Mouse (Mus musculus) left cerebral cortex, postnatal 25 days (tissue): Measurements from ENCODE around the gene Nemf. TPM values are rescaled to one million over a fixed set of nuclear protein-coding genes. Genes with fewer than 3 reads are reported as not detected.
"Not testable (repeated sequence)": the region's sequence is repeated elsewhere in the genome, so short reads cannot be mapped to it uniquely, and the experiment has no call there.

Source experiments
- DNase-seq, 2 experiments: peaks; one replicate each; pipeline ENCODE4 v3.0.0; 2022; ENCODE audit warnings: low spot score in 2 of 2, mixed read lengths in 1 of 2
- intact Hi-C: fragments of 180-260 bp; cut with DNase I; formaldehyde crosslinking; loops from one replicate; pipeline ENCODE4 v1.15.1; 2025
- total RNA-seq, 2 experiments: library from RNA; stranded (reverse); gene quantifications; 2 replicates each; pipeline ENCODE4 v1.2.3; 2021

The Nemf gene
- total RNA-seq, 2 experiments from 2014 or later = 46.0 to 46.6 TPM

GRCm38 (mm10) chr12:69373850-69374766, 17.1 kb upstream of the Nemf start:
- intact Hi-C loops = loop anchor here (2.0 to 5.0 kb wide), 4 partner anchors 83 to 308 kb away; partner anchors contain the start of genes Sos2 and Vcpkmt

GRCm38 (mm10) chr12:69372731-69373331, 15.9 kb upstream of the Nemf start:
- DNase-seq = peak; percentile 9 to 11
- intact Hi-C loops = loop anchor here (1.0 to 5.0 kb wide), 5 partner anchors 84 to 309 kb away; partner anchors contain the start of genes Sos2 and Vcpkmt

More at GRCm38 (mm10) chr12:69373850-69374766, 17.1 kb upstream of the Nemf start:
- DNase-seq = no peak

- DNase-seq = peak; percentile 97 to 99
- intact Hi-C loops = loop anchor here (1.0 to 5.0 kb wide), 5 partner anchors 85 to 310 kb away; partner anchors contain the start of genes Sos2 and Vcpkmt
Measured at GRCm38 (mm10) chr12:69371854-69372671, 15.1 kb upstream of the Nemf start, which contains the start of the genes Arf6 and Gm9887. Gene Arf6, plus strand, starts transcription at chr12:69372150. Gene Gm9887, minus strand, starts transcription at chr12:69372458.

GRCm38 (mm10) chr12:69371421-69371853, 14.5 kb upstream of the Nemf start:
- peak in 1 of 2 experiments; percentile 84 for DNase-seq
- intact Hi-C loops = loop anchor here (5.0 kb wide), 3 partner anchors 86 to 311 kb away; partner anchors contain the start of gene Sos2

GRCm38 (mm10) chr12:69370936-69371335, 14.0 kb upstream of the Nemf start:
- DNase-seq = no peak
- intact Hi-C loops = loop anchor here (5.0 kb wide), 3 partner anchors 86 to 311 kb away; partner anchors contain the start of gene Sos2

GRCm38 (mm10) chr12:69367557-69367956, 10.6 kb upstream of the Nemf start:
- no peak for DNase-seq
- intact Hi-C loops = no loop called here

GRCm38 (mm10) chr12:69366424-69366823, 9.5 kb upstream of the Nemf start:
- DNase-seq = no peak
- intact Hi-C loops = no loop called here

GRCm38 (mm10) chr12:69365757-69366156, 8.8 kb upstream of the Nemf start:
- no peak for DNase-seq
- intact Hi-C loops = no loop called here

- peak; percentile 54 to 68 for DNase-seq
- intact Hi-C loops = no loop called here
Measured at GRCm38 (mm10) chr12:69363899-69364762, 7.2 kb upstream of the Nemf start.

GRCm38 (mm10) chr12:69363110-69363509, 6.1 kb upstream of the Nemf start:
- intact Hi-C loops, DNase-seq: not testable (repeated sequence)

- no peak for DNase-seq
- intact Hi-C loops = no loop called here
Measured at GRCm38 (mm10) chr12:69362388-69362787, 5.4 kb upstream of the Nemf start.

- DNase-seq = peak in 1 of 2 experiments; percentile 4
- intact Hi-C loops = no loop called here
Measured at GRCm38 (mm10) chr12:69361919-69362318, 5.0 kb upstream of the Nemf start.

- intact Hi-C loops = not testable (repeated sequence)
- peak; percentile 98 to 99 for DNase-seq
Measured at GRCm38 (mm10) chr12:69360997-69361899, 4.3 kb upstream of the Nemf start.

GRCm38 (mm10) chr12:69360655-69360996, 3.7 kb upstream of the Nemf start:
- peak; percentile 62 to 84 for DNase-seq
- intact Hi-C loops = no loop called here

GRCm38 (mm10) chr12:69357300-69357646, 308 bp upstream of the Nemf start:
- DNase-seq = no peak
- intact Hi-C loops = no loop called here

- intact Hi-C loops = loop anchor here (5.0 kb wide), 2 partner anchors 39 to 346 kb away; no protein-coding TSS in a partner anchor
- no peak for DNase-seq
Measured at GRCm38 (mm10) chr12:69351685-69352084, 5.3 kb downstream of the Nemf start.

- no peak for DNase-seq
- intact Hi-C loops = loop anchor here (5.0 kb wide), 2 partner anchors 38 to 347 kb away; no protein-coding TSS in a partner anchor
Measured at GRCm38 (mm10) chr12:69349928-69350327, 7.0 kb downstream of the Nemf start.
